Mouse (Mus musculus) brown adipose tissue, adult 24 weeks (tissue): ENCODE results near the gene H2al2b. TPM values are rescaled to one million over a fixed set of nuclear protein-coding genes. Genes with fewer than 3 reads are reported as not detected.
"Not testable (repeated sequence)": the region's sequence is repeated elsewhere in the genome, so short reads cannot be mapped to it uniquely, and the experiment has no call there.

Experiments
- H3K27ac ChIP-seq: fragments of 200-500 bp; replicated peaks from 2 replicates; pipeline ENCODE4 v1.5.1; 2012; ENCODE audit warnings: low read depth, mild to moderate bottlenecking, low read length
- H3K4me1 ChIP-seq: fragments of 200-500 bp; 2 replicates; pipeline ENCODE4 v1.6.1; 2012; ENCODE audit warnings: low read length, mixed read lengths; ENCODE audit not compliant: control insufficient read depth, insufficient read depth, insufficient read length
- H3K4me3 ChIP-seq: fragments of 200-500 bp; 2 replicates; pipeline ENCODE4 v1.5.1; 2012; ENCODE audit warnings: low read depth, mild to moderate bottlenecking, low read length, moderate library complexity; ENCODE audit not compliant: insufficient read depth
- polyA plus RNA-seq: library from polyadenylated mRNA; stranded (reverse); fragments of >200 nt; gene quantifications from 2 replicates; pipeline ENCODE4 v1.2.4, GENCODE M21; 2012; ENCODE audit not compliant: missing spikeins, insufficient read depth, insufficient read length

H2al2b gene
- not detected in 2 replicates for polyA plus RNA-seq

- not testable (repeated sequence) for H3K27ac ChIP-seq, H3K4me1 ChIP-seq, H3K4me3 ChIP-seq
Measured at GRCm38 (mm10) chrY:2720574-2720973, at the start of gene H2al2b. TSS of gene H2al2b (minus strand) at chrY:2720674.

Other genes with a start within 250 kb of the H2al2b start
- not detected in 2 replicates for gene H2al2c, start 121.6 kb downstream of the H2al2b start, polyA plus RNA-seq
- gene Sry, start 57.0 kb downstream of the H2al2b start, polyA plus RNA-seq, result not detected in 2 replicates
- gene Gm4064, start 75.5 kb upstream of the H2al2b start, polyA plus RNA-seq, result not detected in 2 replicates
- gene Rbmy, start 110.0 kb upstream of the H2al2b start, polyA plus RNA-seq, result not detected in 2 replicates
- not detected in 2 replicates for gene Gm10256, start 110.0 kb upstream of the H2al2b start, polyA plus RNA-seq
- not detected in 2 replicates for gene Gm10352, start 180.3 kb upstream of the H2al2b start, polyA plus RNA-seq
- gene Gm29289, start 211.9 kb upstream of the H2al2b start, polyA plus RNA-seq, result not detected in 2 replicates